Mouse (Mus musculus) lung, postnatal 0 days (tissue): ENCODE measurements at regions not wholly inside any gene's neighbourhood (a gene's known extent, or its start where the extent isn't known, plus 50 kb on each side); places are given as distances from the start of the nearest gene placed in this dataset.
"Not testable (repeated sequence)": the region's sequence is repeated elsewhere in the genome, so short reads cannot be mapped to it uniquely, and the experiment has no call there.

Experiments
- ATAC-seq: fragments of 200-750 bp; cut with Nextera tagmentation; 2 replicates; pipeline ENCODE4 v1.8.0; 2017; ENCODE audit warnings: moderate library complexity
- DNase-seq: peaks from one replicate; pipeline ENCODE4 v3.0.0-alpha.2; 2016; ENCODE audit warnings: low spot score
- H3K27ac ChIP-seq: fragments of 300-500 bp; sonication (generic); 2 replicates; pipeline ENCODE4 v1.5.1; 2014; ENCODE audit warnings: antibody characterized with exemption, mild to moderate bottlenecking, low read length, mixed read lengths
- H3K27me3 ChIP-seq: fragments of 300-500 bp; sonication (generic); replicated peaks from 2 replicates; pipeline ENCODE4 v1.6.1; 2014; ENCODE audit warnings: low read length, mixed read lengths; ENCODE audit not compliant: insufficient read depth
- H3K36me3 ChIP-seq: fragments of 300-500 bp; sonication (generic); 2 replicates; pipeline ENCODE4 v1.6.1; 2014; ENCODE audit warnings: low read length, mixed read lengths; ENCODE audit not compliant: insufficient read depth
- H3K4me1 ChIP-seq: fragments of 300-500 bp; sonication (generic); 2 replicates; pipeline ENCODE4 v1.6.1; 2014; ENCODE audit warnings: antibody characterized with exemption, low read depth, low read length, mixed read lengths; ENCODE audit not compliant: insufficient read depth
- H3K4me2 ChIP-seq: fragments of 300-500 bp; sonication (generic); replicated peaks from 2 replicates; pipeline ENCODE4 v1.6.1; 2014; ENCODE audit warnings: low read depth, mild to moderate bottlenecking, low read length, moderate library complexity, mixed read lengths
- H3K4me3 ChIP-seq: fragments of 300-500 bp; sonication (generic); 2 replicates; pipeline ENCODE4 v1.5.1; 2014; ENCODE audit warnings: low read depth, low read length
- H3K9ac ChIP-seq: fragments of 300-500 bp; sonication (generic); replicated peaks from 2 replicates; pipeline ENCODE4 v1.6.1; 2014; ENCODE audit warnings: low read depth, mild to moderate bottlenecking
- H3K9me3 ChIP-seq: fragments of 300-500 bp; sonication (generic); 2 replicates; pipeline ENCODE4 v1.6.1; 2016; ENCODE audit warnings: low read length, mixed read lengths
- CTCF ChIP-seq: IDR thresholded peaks from 2 replicates; pipeline ENCODE4 v1.5.1; 2016; ENCODE audit warnings: antibody characterized with exemption, mild to moderate bottlenecking
- EP300 ChIP-seq: IDR thresholded peaks from 2 replicates; pipeline ENCODE4 v1.6.1; 2016; ENCODE audit warnings: antibody characterized with exemption, mild to moderate bottlenecking, control low read depth
- WGBS: fragments of 180-500 bp; shearing (Covaris S2); extraction: QIAGEN DNeasy Blood & Tissue Kit; methylation state at CpG from one replicate; pipeline ENCODE4 v1.1.7; 2014; 5-methylcytosine and 5-hydroxymethylcytosine counted together

GRCm38 (mm10) chr5:109866337-109867126 lies 56.7 kb upstream of the Gm15446 start:
- Histone ChIP-seq H3K9me3 (no peaks in the 10 kb centered on the region), H3K4me3 (peak overlapping the region; percentile 56), H3K4me2 (peak overlapping the region; percentile 59), H3K27ac (no peak overlapping the region), H3K9ac (peak overlapping the region; percentile 44), H3K27me3 (no peaks in the 10 kb centered on the region), H3K36me3 (no peaks in the 10 kb centered on the region), H3K4me1 (no peaks in the 10 kb centered on the region)
- peak; percentile 97 for DNase-seq
- peak; percentile 100 for ATAC-seq
- whole genome bisulfite sequencing = 0% methylated on average over 22 of the region's 22 CpGs
- TF ChIP-seq CTCF = no peak
- TF ChIP-seq EP300 = no peak

- not testable (repeated sequence) for H3K36me3 ChIP-seq, H3K9me3 ChIP-seq, DNase-seq, H3K27ac ChIP-seq, H3K27me3 ChIP-seq, ATAC-seq, H3K4me1 ChIP-seq
- peak overlapping the region; percentile 59 for H3K4me2 ChIP-seq
- peak overlapping the region; percentile 44 for H3K9ac ChIP-seq
- peak overlapping the region; percentile 56; the same call in 1 of the 2 replicates for H3K4me3 ChIP-seq
Measured at GRCm38 (mm10) chr5:109867221-109867620, 56.0 kb upstream of the Gm15446 start.
